Mouse (Mus musculus) cerebellum, postnatal 25 days (tissue): ENCODE results near the gene Cpb2.

Experiments used
- DNase-seq, 2 experiments: peaks; one replicate each; pipeline ENCODE4 v3.0.0; 2021; ENCODE audit warnings: mixed read lengths in 2 of 2

Cpb2 gene

DNA sequence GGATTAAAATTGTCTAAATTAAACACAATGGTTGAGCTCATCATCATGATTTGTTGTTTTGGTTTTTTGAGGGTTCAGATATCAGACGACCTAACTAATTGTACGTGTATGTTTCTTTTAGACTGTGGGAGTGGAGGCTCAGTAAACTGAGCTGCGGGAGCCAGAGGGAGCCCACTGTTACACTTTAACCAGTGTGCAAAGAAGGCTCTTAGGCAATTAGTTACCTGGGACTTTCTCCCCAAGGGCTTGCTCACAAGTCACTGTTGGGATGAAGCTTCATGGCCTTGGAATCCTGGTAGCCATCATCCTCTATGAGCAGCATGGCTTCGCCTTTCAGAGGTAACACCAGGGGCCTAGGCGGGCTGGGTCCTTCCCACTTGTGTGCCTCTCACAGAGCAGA, at the start of gene Cpb2:
TSS of gene Cpb2 (plus strand) at position 201 of the 400 bp plus-strand sequence.
- no peak for DNase-seq

DNA sequence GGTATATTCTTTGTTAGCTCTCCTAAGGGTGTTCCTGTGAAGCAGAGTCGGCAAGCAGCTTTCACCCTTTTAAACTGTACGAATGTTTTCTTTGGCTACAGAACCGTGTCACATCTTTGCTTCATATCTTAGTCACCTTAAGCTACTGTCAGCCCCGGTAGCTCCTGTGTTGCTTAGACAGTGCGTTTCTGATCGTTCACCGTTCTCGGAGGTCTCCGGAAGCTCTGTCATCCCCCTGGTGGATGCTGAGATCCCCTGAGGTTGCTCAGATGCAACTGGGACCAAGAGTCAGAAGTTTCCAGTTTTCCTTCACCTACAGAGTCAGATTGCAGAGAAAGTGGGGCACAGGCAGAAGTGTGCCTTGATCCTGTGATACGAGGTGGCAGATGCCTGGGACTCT, 49.7 kb upstream of the Cpb2 start:
- no peak for DNase-seq

DNA sequence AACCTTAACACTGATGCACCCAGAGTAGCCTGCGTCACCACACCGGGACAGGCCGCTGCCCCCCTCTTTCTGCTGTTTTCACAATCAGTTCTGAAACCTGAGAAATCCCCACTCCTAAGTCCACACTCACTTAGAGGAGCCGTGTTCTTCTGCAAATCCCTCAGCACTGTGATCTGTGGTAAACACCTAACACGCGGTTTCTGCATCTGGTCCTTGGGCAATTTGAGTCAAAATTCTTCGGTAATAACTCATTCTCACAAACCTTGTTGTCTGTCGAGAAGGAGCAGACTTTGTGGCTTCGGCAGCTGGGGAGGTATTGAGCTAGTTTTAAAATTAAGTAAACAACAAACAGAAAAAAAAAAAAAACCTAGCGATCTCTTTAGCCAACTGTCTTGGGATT, 49.2 kb upstream of the Cpb2 start:
- no peak for DNase-seq

- no peak for DNase-seq
Measured at GRCm38 (mm10) chr14:75195530-75195929, 46.6 kb upstream of the Cpb2 start.

DNA sequence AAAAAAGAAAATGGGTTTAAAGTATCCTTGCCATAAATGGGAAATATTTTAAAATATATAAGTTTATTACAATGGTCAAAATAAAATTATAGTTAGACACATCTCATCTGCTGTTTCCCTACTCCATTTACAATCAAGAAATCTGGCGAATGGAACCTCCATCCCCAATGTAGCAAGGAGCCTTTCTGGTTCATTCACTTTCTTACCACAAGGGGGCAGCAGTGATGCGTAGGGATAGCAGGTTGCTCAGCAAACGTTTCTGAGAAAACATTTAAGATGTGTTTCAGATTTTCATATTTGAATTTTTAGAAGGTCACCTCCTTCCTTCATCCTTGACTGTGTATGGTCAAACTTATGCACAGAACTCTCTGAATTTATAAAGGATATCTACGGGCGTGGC, 45.1 kb upstream of the Cpb2 start:
- DNase-seq: peak; percentile 30 to 75

DNA sequence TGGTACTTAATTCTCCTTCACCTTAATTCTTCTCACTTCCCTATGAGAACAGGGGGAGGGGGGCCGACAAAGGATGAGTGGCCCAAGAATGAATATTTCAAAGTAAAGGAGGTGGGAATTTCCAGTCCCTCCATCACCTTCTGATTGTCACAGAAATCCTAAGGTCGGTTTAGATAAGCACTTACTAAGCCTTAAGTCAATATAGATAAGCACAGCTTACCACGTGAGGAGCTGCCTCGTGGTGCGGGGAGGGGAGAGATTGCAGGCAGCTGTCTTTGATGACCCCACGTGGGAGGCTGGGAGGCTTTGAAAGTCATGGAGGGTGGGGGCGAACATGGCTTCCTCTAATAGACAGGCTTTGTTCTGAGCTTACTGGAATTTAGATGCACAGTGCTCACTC, 44.4 kb upstream of the Cpb2 start:
- no peak for DNase-seq

GRCm38 (mm10) chr14:75205363-75206051, 36.6 kb upstream of the Cpb2 start:
- DNase-seq: no peak

DNA sequence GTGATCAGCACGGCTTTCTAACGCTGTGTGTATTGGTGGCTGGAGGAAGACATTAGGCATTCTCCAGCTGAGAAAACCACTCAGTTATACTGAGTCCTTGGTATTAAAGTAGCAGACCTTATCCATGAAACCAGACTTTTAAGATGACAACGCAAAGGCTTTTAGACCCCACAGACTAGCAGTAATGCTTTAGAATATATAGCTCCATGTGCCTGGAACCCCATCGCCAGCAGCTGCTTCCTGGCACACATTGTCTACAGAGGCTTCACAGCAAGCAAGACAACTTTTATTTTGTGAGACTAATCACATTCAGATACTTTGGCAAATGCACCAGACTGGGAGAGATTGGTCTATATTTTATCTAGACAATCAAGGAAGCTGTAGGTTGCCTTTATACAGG, 35.8 kb upstream of the Cpb2 start:
- DNase-seq: no peak

DNA sequence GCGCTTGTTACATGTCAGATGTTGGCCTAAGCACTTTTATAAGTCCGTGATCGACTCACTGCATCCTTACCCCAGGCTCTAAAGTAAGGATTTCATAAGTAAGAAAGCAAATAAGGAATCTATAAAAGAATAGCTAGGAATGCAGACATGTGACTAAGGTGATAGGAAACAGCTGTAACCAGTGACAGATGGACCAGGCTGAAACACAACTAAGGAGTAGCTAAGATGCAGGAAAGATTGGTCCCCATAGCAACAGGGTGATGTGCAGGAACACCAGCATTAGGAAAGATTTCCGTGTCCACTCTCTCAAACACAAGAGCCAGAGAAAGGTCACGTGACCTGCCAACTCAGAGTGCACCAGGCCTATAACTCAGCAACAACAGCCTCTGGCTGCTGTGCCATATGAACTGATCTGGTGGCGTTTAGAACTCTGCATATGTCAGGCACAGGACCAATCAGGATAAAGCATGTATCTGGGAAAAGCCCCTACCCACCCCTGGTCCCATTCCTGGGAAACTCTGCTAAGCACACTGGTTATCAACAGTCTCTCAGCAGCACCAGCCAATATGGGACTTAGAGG, 33.4 kb upstream of the Cpb2 start:
- DNase-seq: no peak

GRCm38 (mm10) chr14:75213752-75214151, 28.3 kb upstream of the Cpb2 start:
- no peak for DNase-seq

GRCm38 (mm10) chr14:75218843-75219242, 23.2 kb upstream of the Cpb2 start:
- DNase-seq: no peak

DNA sequence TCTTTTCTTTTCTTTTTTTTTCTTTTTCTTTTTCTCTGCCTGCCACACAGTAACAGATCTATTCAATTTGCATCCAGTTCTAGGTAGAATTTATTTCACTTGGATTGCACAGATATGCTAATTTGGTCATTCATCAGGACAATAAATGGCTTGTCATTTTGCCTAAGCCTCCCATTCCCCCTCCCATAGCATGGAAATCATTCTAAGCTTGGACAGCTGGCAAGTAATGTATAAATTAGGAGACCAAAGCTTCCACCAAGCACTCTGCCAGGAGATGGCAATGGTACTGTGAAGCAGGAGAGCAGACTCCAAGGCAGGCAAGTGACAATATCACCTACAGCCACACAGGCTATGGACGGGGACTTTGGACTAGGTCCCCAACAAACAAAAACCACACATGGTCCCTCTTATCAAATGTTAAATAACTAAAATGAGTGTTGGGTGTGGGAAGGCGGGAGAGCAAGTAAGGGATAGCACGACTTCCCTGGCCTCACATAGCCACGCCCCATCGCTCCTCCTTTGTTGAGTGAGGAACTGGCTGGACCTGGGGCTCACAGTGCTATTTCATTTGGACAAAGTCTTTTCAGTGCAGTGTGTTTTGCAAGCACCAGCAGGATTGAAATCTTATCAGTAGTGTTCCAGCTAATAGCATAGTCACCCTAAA, 22.7 kb upstream of the Cpb2 start:
- DNase-seq: no peak

DNA sequence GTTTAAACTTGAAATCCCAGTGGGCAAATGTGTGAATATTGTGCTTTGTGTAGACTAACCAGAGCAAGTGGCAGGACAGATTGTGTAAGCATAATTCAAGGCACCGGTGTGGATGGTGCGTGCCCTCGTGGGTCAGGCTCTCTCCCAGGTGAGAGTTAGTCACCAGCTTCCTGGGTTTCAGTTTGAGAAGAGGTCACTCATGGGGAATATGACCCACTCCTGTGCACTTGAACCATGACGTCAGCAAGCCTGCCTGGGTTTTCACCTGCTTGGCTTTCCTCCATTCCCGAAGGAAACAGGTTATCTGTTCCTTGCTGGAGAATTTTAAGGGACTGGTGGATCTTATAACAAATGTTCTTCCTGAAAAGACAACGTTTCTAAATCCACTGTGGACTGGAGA, 19.7 kb upstream of the Cpb2 start:
- DNase-seq: no peak

- no peak for DNase-seq
Measured at GRCm38 (mm10) chr14:75227453-75228084, 14.5 kb upstream of the Cpb2 start.

- peak; percentile 6 to 22 for DNase-seq
Measured at GRCm38 (mm10) chr14:75229834-75230233, 12.3 kb upstream of the Cpb2 start.

DNA sequence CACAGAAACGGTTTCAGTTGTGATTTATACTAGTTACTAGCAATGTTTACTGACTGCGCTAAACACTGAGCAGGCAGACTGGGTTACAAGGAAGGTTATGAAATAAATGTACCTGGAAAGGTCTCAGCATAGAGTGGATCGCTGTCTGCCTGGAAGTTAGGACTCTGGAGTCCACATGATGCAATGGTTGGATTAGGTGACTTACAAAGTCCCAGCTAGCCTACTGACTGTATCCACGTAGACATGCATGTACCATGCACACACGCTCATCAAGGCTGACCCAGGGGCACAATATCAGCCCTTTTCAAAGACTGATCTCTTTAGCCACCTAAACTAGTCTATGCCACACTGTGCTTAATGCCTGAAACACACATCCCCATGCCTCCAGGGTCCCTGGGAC, 9.0 kb upstream of the Cpb2 start:
- no peak for DNase-seq

GRCm38 (mm10) chr14:75235552-75235951, 6.5 kb upstream of the Cpb2 start:
- no peak for DNase-seq

- peak in 1 of 2 experiments; percentile 6 for DNase-seq
Measured at GRCm38 (mm10) chr14:75235955-75236635, 6.0 kb upstream of the Cpb2 start.

- no peak for DNase-seq
Measured at GRCm38 (mm10) chr14:75236636-75237003, 5.5 kb upstream of the Cpb2 start.

- no peak for DNase-seq
Measured at GRCm38 (mm10) chr14:75237096-75237495, 5.0 kb upstream of the Cpb2 start.

GRCm38 (mm10) chr14:75238054-75238692, 3.9 kb upstream of the Cpb2 start:
- DNase-seq: no peak
